Mouse (Mus musculus) gastrocnemius, adult 2 months (tissue): ENCODE data around the gene Trpm3. TPM values are rescaled to one million over a fixed set of nuclear protein-coding genes. Genes with fewer than 3 reads are reported as not detected.

ENCODE experiments used
- DNase-seq: peaks from one replicate; pipeline ENCODE4 v3.0.0; 2022
- H3K27ac ChIP-seq: fragments of 200-600 bp; 2 replicates; pipeline ENCODE4 v1.8.1; 2022; ENCODE audit warnings: mild to moderate bottlenecking
- H3K4me3 ChIP-seq: fragments of 200-600 bp; 2 replicates; pipeline ENCODE4 v1.8.1; 2022; ENCODE audit warnings: mild to moderate bottlenecking, moderate library complexity
- CTCF ChIP-seq: fragments of 200-600 bp; IDR thresholded peaks from 2 replicates; pipeline ENCODE4 v1.8.1; 2022; ENCODE audit warnings: antibody characterized with exemption, mild to moderate bottlenecking, moderate library complexity
- intact Hi-C: fragments of 180-260 bp; cut with DNase I; formaldehyde crosslinking; loops from one replicate; pipeline ENCODE4 v1.15.1; 2025
- total RNA-seq, 2 experiments: library from RNA; stranded (reverse); gene quantifications; 2 replicates each; pipeline ENCODE4 v1.2.3; 2021

Gene Trpm3
- total RNA-seq, 2 experiments from 2014 or later, result 0.73 to 0.77 TPM

- H3K4me3 ChIP-seq, result no peak overlapping the region
- intact Hi-C loops, result no loop called here
- no peak for TF ChIP-seq CTCF
- DNase-seq, result no peak
- no peak overlapping the region for H3K27ac ChIP-seq
Observed at GRCm38 (mm10) chr19:22979191-22979590, 840.3 kb downstream of the Trpm3 start.

- Histone ChIP-seq H3K4me3 (no peak overlapping the region), H3K27ac (no peak overlapping the region)
- TF ChIP-seq CTCF, result no peak
- DNase-seq, result no peak
- intact Hi-C loops, result no loop called here
Observed at GRCm38 (mm10) chr19:22987914-22988313, 849.1 kb downstream of the Trpm3 start.

GRCm38 (mm10) chr19:22993946-22994345 lies 855.1 kb downstream of the Trpm3 start:
- peak; percentile 46 for DNase-seq
- no peak overlapping the region for H3K4me3 ChIP-seq
- TF ChIP-seq CTCF, result no peak
- H3K27ac ChIP-seq, result peak overlapping the region; percentile 41; the same call in 1 of the 2 replicates
- intact Hi-C loops, result no loop called here

GRCm38 (mm10) chr19:22994531-22994930 lies 855.7 kb downstream of the Trpm3 start:
- intact Hi-C loops, result no loop called here
- Histone ChIP-seq H3K4me3 (no peak overlapping the region), H3K27ac (peak overlapping the region; percentile 41)
- no peak for TF ChIP-seq CTCF
- no peak for DNase-seq

- no peak overlapping the region for H3K4me3 ChIP-seq
- H3K27ac ChIP-seq, result no peak overlapping the region
- DNase-seq, result no peak
- intact Hi-C loops, result loop anchor here (10.0 kb wide), 1 partner anchor 225 kb away; no protein-coding TSS in a partner anchor
- TF ChIP-seq CTCF, result no peak
Observed at GRCm38 (mm10) chr19:23000293-23000692, 861.4 kb downstream of the Trpm3 start.

GRCm38 (mm10) chr19:23003861-23004260 lies 865.0 kb downstream of the Trpm3 start:
- DNase-seq, result no peak
- Histone ChIP-seq H3K4me3 (no peak overlapping the region), H3K27ac (no peak overlapping the region)
- TF ChIP-seq CTCF, result no peak
- intact Hi-C loops, result loop anchor here (10.0 kb wide), 1 partner anchor 221 kb away; no protein-coding TSS in a partner anchor

- no peak for TF ChIP-seq CTCF
- intact Hi-C loops, result loop anchor here (5.0 to 10.0 kb wide), 3 partner anchors 46 to 219 kb away; no protein-coding TSS in a partner anchor
- Histone ChIP-seq H3K27ac (peak overlapping the region; percentile 35; the same call in 1 of the 2 replicates), H3K4me3 (no peak overlapping the region)
- no peak for DNase-seq
Observed at GRCm38 (mm10) chr19:23005851-23006250, 867.0 kb downstream of the Trpm3 start.

DNA sequence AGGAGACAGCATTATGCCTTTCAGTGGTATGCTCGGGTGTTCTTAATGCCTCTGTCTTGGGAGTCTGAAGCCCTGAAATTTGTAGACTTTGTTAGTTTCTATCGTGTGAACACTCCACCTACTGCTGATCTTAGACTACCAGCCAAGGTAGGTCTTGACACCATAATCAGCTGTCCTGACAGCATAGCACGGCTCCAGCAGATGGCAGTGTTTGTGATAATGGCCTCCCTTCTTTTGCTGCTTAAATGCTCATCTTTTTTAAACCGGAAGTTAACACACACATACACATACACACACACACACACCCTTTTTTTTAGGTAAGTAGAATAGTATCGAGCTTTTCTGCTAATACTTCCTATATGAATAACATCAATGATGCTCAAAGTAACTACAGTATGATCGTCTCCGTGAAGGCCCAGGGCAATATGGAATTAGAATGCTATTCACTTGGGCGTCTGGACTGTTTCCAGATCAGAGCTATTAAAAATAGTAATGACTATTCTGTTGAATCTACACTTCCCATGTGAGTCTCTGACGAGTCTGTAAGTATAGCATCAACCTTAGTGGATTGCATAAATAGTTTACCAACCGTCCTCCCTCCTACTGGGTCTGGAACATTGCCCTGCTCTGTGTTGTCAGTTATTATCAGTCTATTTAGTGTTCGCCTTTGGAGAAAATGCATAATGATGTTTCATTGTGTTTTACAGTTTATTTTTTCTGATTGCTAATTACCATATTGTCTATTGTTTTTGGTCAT lies 867.8 kb downstream of the Trpm3 start:
- TF ChIP-seq CTCF, result peak; percentile 78
- intact Hi-C loops, result loop anchor here (5.0 to 10.0 kb wide), 3 partner anchors 46 to 218 kb away; no protein-coding TSS in a partner anchor
- peak; percentile 77 for DNase-seq
- Histone ChIP-seq H3K27ac (peak overlapping the region; percentile 46; the same call in 1 of the 2 replicates), H3K4me3 (no peak overlapping the region)

DNA sequence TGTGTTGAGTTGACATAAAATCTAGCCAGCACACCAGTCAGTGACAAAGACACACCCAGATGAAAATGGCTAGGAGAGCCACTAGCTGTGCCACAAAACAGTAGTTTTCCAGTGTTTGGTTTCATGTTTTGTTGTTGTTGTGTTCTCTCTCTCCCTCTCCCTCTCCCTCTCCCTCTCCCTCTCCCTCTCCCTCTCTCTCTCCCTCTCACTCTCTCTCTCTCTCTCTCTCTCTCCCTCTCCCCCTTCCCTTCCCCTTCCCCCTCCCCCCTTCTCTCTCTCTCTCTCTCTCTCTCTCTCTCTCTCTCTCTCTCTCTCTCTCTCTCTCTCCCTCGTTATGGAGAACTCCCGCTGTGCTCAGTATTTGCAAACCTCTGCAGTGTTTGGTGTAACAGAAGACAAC lies 874.8 kb downstream of the Trpm3 start:
- intact Hi-C loops, result no loop called here

DNA sequence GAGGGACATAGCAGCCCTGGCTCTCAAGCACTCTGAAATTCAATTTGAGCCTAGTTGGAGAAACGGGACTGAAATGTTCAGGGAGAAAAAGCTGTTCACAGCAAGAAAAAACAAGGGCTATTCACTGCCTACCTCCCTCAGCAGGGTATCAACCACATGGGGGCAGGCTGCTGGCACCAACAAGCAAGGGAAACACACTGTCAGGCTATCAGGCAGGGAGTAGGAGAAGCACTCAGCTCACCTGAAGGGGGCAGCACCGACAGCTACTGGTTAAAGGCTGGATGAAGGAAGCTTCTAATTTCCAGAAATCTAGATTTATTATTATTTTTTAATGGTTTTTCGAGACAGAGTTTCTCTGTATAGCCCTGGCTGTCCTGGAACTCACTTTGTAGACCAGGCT lies 876.7 kb downstream of the Trpm3 start:
- H3K4me3 ChIP-seq, result no peak overlapping the region
- TF ChIP-seq CTCF, result peak; percentile 77
- intact Hi-C loops, result no loop called here
- H3K27ac ChIP-seq, result 0 out of 2 replicates have a peak overlapping the region, but pooled peaks have one; percentile 38
- DNase-seq, result peak; percentile 75

More for the DNA sequence above, 874.8 kb downstream of the Trpm3 start:
- TF ChIP-seq CTCF, result no peak
- no peak overlapping the region for H3K27ac ChIP-seq
- no peak overlapping the region for H3K4me3 ChIP-seq
- no peak for DNase-seq

DNA sequence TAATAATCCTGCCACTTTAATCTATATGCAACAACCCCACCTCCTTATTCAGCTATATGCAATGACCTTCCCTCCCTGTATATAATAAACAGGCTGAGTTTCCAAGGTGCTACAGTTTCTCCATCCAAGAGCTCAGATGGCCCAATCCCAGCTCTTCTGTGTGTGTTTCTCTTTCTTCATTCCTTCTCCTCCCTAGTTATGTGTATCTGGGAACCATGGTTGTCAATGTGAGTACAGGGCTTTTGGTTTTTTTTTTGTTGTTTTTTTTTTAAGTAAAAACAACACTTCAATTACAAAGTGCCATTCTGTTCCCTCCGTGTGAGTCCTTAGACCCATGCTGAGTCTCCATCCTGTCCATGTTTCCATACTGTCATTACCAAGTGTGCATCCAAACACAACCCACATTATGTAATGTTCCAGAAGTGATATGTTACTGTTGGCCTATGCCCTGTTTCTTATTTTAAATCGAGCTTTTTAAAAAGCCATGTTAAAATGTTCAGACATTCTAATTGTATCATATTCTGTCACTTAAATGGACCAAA lies 879.4 kb downstream of the Trpm3 start:
- no peak for DNase-seq
- Histone ChIP-seq H3K4me3 (no peak overlapping the region), H3K27ac (no peak overlapping the region)
- no peak for TF ChIP-seq CTCF
- intact Hi-C loops, result no loop called here

DNA sequence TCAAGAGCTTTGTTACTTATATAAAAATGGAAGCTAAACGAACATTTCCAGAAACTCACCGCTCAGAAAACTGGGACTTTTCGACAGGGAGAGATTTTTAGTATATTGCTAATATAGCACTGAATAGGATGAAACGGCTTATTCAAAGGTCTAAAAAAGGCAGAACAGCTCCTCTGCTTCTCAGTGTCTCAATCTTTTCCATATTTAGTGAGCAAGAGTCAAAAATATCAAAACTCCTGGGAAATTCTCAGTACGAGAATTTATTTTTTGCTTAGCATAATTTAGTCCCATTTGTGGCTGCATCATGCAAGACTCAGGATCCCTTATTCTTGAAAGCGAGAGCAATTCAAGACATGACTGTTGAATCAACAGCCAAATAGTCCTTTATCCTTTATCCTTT lies 884.1 kb downstream of the Trpm3 start:
- no peak overlapping the region for H3K4me3 ChIP-seq
- intact Hi-C loops, result no loop called here
- peak overlapping the region; percentile 81 for H3K27ac ChIP-seq

DNA sequence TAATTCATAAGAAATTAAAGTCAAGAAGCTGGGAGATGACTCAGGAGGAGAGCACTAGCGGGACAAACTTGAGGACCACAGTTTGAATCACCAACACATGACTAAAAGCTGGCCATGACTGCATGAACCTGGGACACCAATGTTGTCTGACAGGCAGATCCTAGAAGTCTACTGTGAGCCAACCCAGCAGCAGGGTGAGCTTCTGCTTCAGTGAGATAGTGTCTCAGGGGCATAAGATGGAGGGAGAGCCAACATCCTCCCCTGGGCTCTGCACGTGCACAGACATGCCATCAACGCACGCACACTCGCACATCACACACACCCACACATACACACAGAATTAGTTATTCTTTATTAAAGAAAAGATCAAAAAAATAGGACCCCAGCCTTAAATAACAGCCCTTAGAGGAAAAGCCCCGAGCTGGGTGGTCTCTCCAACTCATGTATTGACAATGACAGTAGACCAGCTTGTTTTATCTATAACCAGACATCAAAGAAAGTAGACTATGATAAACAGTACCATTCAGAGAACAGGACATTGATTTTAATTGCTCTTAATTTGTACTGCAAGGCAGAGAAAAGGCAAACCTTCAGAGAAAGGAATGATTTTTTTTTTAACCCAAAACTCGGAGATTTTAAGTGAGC lies 884.6 kb downstream of the Trpm3 start:
- no peak for TF ChIP-seq CTCF
- intact Hi-C loops, result no loop called here
- Histone ChIP-seq H3K27ac (peak overlapping the region; percentile 81), H3K4me3 (no peak overlapping the region)
- no peak for DNase-seq

More for the DNA sequence above, 884.1 kb downstream of the Trpm3 start:
- TF ChIP-seq CTCF, result no peak
- DNase-seq, result no peak
